ENCODE assay signal across 13 mouse cellular contexts in the genomic region with DNA sequence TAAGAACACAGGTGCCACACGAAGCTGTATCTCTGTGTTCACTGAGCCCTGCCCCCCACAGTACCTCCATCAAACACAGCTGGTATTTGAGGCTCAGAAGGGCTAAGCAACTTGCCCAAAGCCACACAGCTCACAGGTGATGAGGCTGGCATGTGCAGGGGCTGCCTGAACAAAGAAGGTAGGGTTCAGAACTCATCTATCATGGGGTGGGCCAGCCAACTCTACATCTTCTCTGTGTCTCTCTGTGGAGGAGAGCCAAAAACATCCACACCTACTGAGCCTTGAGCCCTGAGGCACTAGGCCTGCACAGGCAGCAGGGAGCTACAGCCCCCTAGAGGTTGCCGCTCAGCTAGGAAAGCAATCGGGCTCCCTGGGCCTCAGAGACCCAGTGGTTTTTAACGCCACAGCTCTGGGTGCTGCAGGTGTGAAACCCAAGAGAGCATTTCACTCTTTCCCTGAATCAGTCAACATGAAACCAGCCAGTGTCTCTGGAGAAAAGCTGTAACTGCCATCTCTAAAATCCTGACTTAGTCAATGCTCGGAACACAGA. TPM values are rescaled to one million over a fixed set of nuclear protein-coding genes. Genes with fewer than 3 reads are reported as not detected.
DNase-seq lines count a peak whose midpoint lies in the region; ATAC-seq lines count a peak whose summit lies in the region.
"Had no signal": no experiment of that assay in that cellular context is flagged by ENCODE, and none has a peak within 500 bp of the region (broad histone marks: within the 10 kb centered on the region; RNA-seq: fewer than 3 reads in every experiment).

No protein-coding gene starts in this region.

- H3K4me3 ChIP-seq in embryonic facial prominence, embryonic 14.5 days (ENCODE audit: low read depth, low read length): no peak overlapping the region
- no peak overlapping the region for H3K4me3 ChIP-seq in embryonic facial prominence, embryonic 10.5 days
- H3K4me3 ChIP-seq in midbrain, embryonic 13.5 days (replicated peaks): no peak overlapping the region
- H3K4me3 ChIP-seq: limb, embryonic 12.5 days had no signal

- no peaks in the 10 kb centered on the region for H3K36me3 ChIP-seq in embryonic facial prominence, embryonic 14.5 days (ENCODE audit: control insufficient read depth, insufficient read depth, low read length)
- peaks cover 5% of the 10 kb centered on the region; the same call in 1 of the 2 replicates for H3K36me3 ChIP-seq in embryonic facial prominence, embryonic 10.5 days (replicated peaks)
- peaks cover 7% of the 10 kb centered on the region for H3K36me3 ChIP-seq in midbrain, embryonic 13.5 days

- no peaks in the 10 kb centered on the region for H3K9me3 ChIP-seq in embryonic facial prominence, embryonic 14.5 days (ENCODE audit: control insufficient read depth, low read length)
- H3K9me3 ChIP-seq in embryonic facial prominence, embryonic 10.5 days: no peaks in the 10 kb centered on the region
- no peaks in the 10 kb centered on the region for H3K9me3 ChIP-seq in midbrain, embryonic 13.5 days
- H3K9me3 ChIP-seq: limb, embryonic 12.5 days had no signal

- H3K27ac ChIP-seq in embryonic facial prominence, embryonic 14.5 days (replicated peaks; ENCODE audit: low read depth, low read length): no peak overlapping the region
- H3K27ac ChIP-seq in embryonic facial prominence, embryonic 10.5 days (replicated peaks): no peak overlapping the region
- H3K27ac ChIP-seq in midbrain, embryonic 13.5 days: no peak overlapping the region
- H3K27ac ChIP-seq: limb, embryonic 12.5 days had no signal

- H3K4me2 ChIP-seq in embryonic facial prominence, embryonic 14.5 days (ENCODE audit: low read depth, low read length): no peak overlapping the region
- no peak overlapping the region for H3K4me2 ChIP-seq in midbrain, embryonic 13.5 days (replicated peaks)
- H3K4me2 ChIP-seq: limb, embryonic 12.5 days had no signal

- ATAC-seq in embryonic facial prominence, embryonic 14.5 days (ENCODE audit: low read depth): no peak
- peak; percentile 58 for ATAC-seq in neutrophil, adult 5-6 weeks (ENCODE audit: extremely low read depth, insufficient number of reproducible peaks, low FRiP score, poor library complexity, severe bottlenecking)
- no peak for ATAC-seq in midbrain, embryonic 13.5 days
- ATAC-seq: forebrain, postnatal 0 days; midbrain, embryonic 16.5 days had no signal

- H3K9ac ChIP-seq in embryonic facial prominence, embryonic 14.5 days (ENCODE audit: low read depth, low read length): no peak overlapping the region
- H3K9ac ChIP-seq in midbrain, embryonic 13.5 days (replicated peaks): no peak overlapping the region
- H3K9ac ChIP-seq: forebrain, postnatal 0 days; limb, embryonic 12.5 days had no signal

- DNase-seq in embryonic facial prominence, embryonic 14.5 days (ENCODE audit: low spot score): peak; percentile 25
- DNase-seq in embryonic facial prominence, embryonic 10.5 days (ENCODE audit: low spot score): no peak
- DNase-seq in lung, postnatal 36 days: peak; percentile 39
- DNase-seq in lung, postnatal 14 days: no peak
- no peak for DNase-seq in right cerebral cortex, adult 2 months (ENCODE audit: low spot score in 2 of 2)
- no peak for DNase-seq in ovary, adult 18-20 months (ENCODE audit: low spot score)
- DNase-seq: adrenal gland, postnatal 14 days; forebrain, postnatal 0 days; kidney, postnatal 14 days had no signal

- 64% methylated on average over 5 of the region's 5 CpGs for WGBS in embryonic facial prominence, embryonic 14.5 days
- 56% methylated on average over 5 of the region's 5 CpGs for WGBS in embryonic facial prominence, embryonic 10.5 days
- WGBS in midbrain, embryonic 13.5 days: 61% methylated on average over 5 of the region's 5 CpGs

- no peaks in the 10 kb centered on the region for H3K27me3 ChIP-seq in embryonic facial prominence, embryonic 14.5 days (replicated peaks; ENCODE audit: control insufficient read depth, insufficient read depth, low read length)
- H3K27me3 ChIP-seq in embryonic facial prominence, embryonic 10.5 days (replicated peaks; ENCODE audit: low read depth, poor library complexity, severe bottlenecking): no peaks in the 10 kb centered on the region
- no peaks in the 10 kb centered on the region for H3K27me3 ChIP-seq in midbrain, embryonic 13.5 days
- H3K27me3 ChIP-seq: limb, embryonic 12.5 days had no signal

- no peaks in the 10 kb centered on the region for H3K4me1 ChIP-seq in embryonic facial prominence, embryonic 14.5 days (ENCODE audit: control insufficient read depth, insufficient read depth, low read length)
- H3K4me1 ChIP-seq in embryonic facial prominence, embryonic 10.5 days: peaks cover 11% of the 10 kb centered on the region
- H3K4me1 ChIP-seq in midbrain, embryonic 13.5 days (replicated peaks): 0 out of 2 replicates have a peak, but pooled peaks cover 5% of the 10 kb centered on the region
- H3K4me1 ChIP-seq: limb, embryonic 12.5 days had no signal

RNA-seq across cellular contexts. Expression of gene Bckdha, which starts 11.1 kb away (rescaled TPM):
- 47.0 and 54.4 TPM in 2 replicates for polyA plus RNA-seq in embryonic facial prominence, embryonic 14.5 days (2014; fragmentation: Nextera tagmentation; extraction: Ambion mirVana)
- polyA plus RNA-seq in embryonic facial prominence, embryonic 10.5 days (2016; fragmentation: Nextera tagmentation; extraction: Ambion mirVana): 54.9 and 59.2 TPM in 2 replicates
- total RNA-seq in neutrophil, adult 5-6 weeks (2017): 34.4 and 37.0 TPM in 2 replicates
- 47.9 and 50.5 TPM in 2 replicates for polyA plus RNA-seq in midbrain, embryonic 13.5 days (2015; fragmentation: Nextera tagmentation; extraction: Ambion mirVana)

RNA-seq across cellular contexts. Expression of gene Exosc5, which starts 11.3 kb away (rescaled TPM):
- 62.3 and 65.1 TPM in 2 replicates for polyA plus RNA-seq in embryonic facial prominence, embryonic 14.5 days (2014; fragmentation: Nextera tagmentation; extraction: Ambion mirVana)
- polyA plus RNA-seq in embryonic facial prominence, embryonic 10.5 days (2016; fragmentation: Nextera tagmentation; extraction: Ambion mirVana): 93.5 and 101 TPM in 2 replicates
- 33.1 and 40.1 TPM in 2 replicates for total RNA-seq in neutrophil, adult 5-6 weeks (2017)
- 44.2 and 44.8 TPM in 2 replicates for polyA plus RNA-seq in midbrain, embryonic 13.5 days (2015; fragmentation: Nextera tagmentation; extraction: Ambion mirVana)

RNA-seq across cellular contexts. Expression of gene B3gnt8, which starts 21.2 kb away (rescaled TPM):
- 5.6 and 5.8 TPM in 2 replicates for polyA plus RNA-seq in embryonic facial prominence, embryonic 14.5 days (2014; fragmentation: Nextera tagmentation; extraction: Ambion mirVana)
- 0.99 and 1.3 TPM in 2 replicates for polyA plus RNA-seq in embryonic facial prominence, embryonic 10.5 days (2016; fragmentation: Nextera tagmentation; extraction: Ambion mirVana)
- total RNA-seq in neutrophil, adult 5-6 weeks (2017): 31.7 and 33.4 TPM in 2 replicates
- polyA plus RNA-seq in midbrain, embryonic 13.5 days (2015; fragmentation: Nextera tagmentation; extraction: Ambion mirVana): 0.55 and 0.57 TPM in 2 replicates

RNA-seq across cellular contexts. Expression of gene Tmem91, which starts 27.3 kb away (rescaled TPM):
- 1.9 and 3.0 TPM in 2 replicates for polyA plus RNA-seq in embryonic facial prominence, embryonic 14.5 days (2014; fragmentation: Nextera tagmentation; extraction: Ambion mirVana)
- polyA plus RNA-seq in embryonic facial prominence, embryonic 10.5 days (2016; fragmentation: Nextera tagmentation; extraction: Ambion mirVana): 2.6 and 3.6 TPM in 2 replicates
- total RNA-seq in neutrophil, adult 5-6 weeks (2017): 0.70 and 4.5 TPM in 2 replicates
- 8.8 and 9.7 TPM in 2 replicates for polyA plus RNA-seq in midbrain, embryonic 13.5 days (2015; fragmentation: Nextera tagmentation; extraction: Ambion mirVana)

RNA-seq across cellular contexts. Expression of gene Dmac2, which starts 28.4 kb away (rescaled TPM):
- 27.9 and 30.3 TPM in 2 replicates for polyA plus RNA-seq in embryonic facial prominence, embryonic 14.5 days (2014; fragmentation: Nextera tagmentation; extraction: Ambion mirVana)
- 31.6 and 34.8 TPM in 2 replicates for polyA plus RNA-seq in embryonic facial prominence, embryonic 10.5 days (2016; fragmentation: Nextera tagmentation; extraction: Ambion mirVana)
- total RNA-seq in neutrophil, adult 5-6 weeks (2017): 129 and 155 TPM in 2 replicates
- 31.5 and 34.2 TPM in 2 replicates for polyA plus RNA-seq in midbrain, embryonic 13.5 days (2015; fragmentation: Nextera tagmentation; extraction: Ambion mirVana)

Comparison
In these comparisons a context has a peak if more than half of its experiments do, and no peak if none do; other contexts are left out.
1. DNase-seq: peak in embryonic facial prominence, embryonic 14.5 days (single experiment) and lung, postnatal 36 days (single experiment); none in embryonic facial prominence, embryonic 10.5 days (single experiment), lung, postnatal 14 days (single experiment), right cerebral cortex, adult 2 months (0 of 2) and ovary, adult 18-20 months (single experiment).